Mouse (Mus musculus) MEL (cell line): ENCODE data around the gene Pigr. TPM values are rescaled to one million over a fixed set of nuclear protein-coding genes. Genes with fewer than 3 reads are reported as not detected.

ENCODE experiments used
- DNase-seq: peaks from one replicate; pipeline ENCODE4 v3.0.0; 2011; ENCODE audit warnings: low read depth, low spot score
- H3K27ac ChIP-seq: 2 replicates; pipeline ENCODE4 v1.5.1; 2012; ENCODE audit warnings: low read depth, mild to moderate bottlenecking, control low read depth, low read length, moderate library complexity; ENCODE audit not compliant: control insufficient read depth
- H3K27me3 ChIP-seq, 2 experiments: fragments of 150-350 bp in 1 of 2; sonication (generic) in 1 of 2; 2 replicates each; pipeline ENCODE4 v1.6.1; 2012; ENCODE audit warnings: low read length in 2 of 2, mild to moderate bottlenecking in 2 of 2, improper control_type of control experiment in 1 of 2, moderate library complexity in 1 of 2; ENCODE audit not compliant: insufficient read depth in 2 of 2, control insufficient read depth in 1 of 2
- H3K36me3 ChIP-seq, 2 experiments: 2 replicates each; pipeline ENCODE4 v1.6.1; 2012 to 2014; ENCODE audit warnings: low read length in 2 of 2, improper control_type of control experiment in 1 of 2, inconsistent platforms in 1 of 2, mild to moderate bottlenecking in 1 of 2; ENCODE audit not compliant: insufficient read depth in 2 of 2, control insufficient read depth in 1 of 2
- H3K4me1 ChIP-seq, 2 experiments: fragments of 150-350 bp in 1 of 2; sonication (generic) in 1 of 2; 2 replicates each; pipeline ENCODE4 v1.6.1; 2012; ENCODE audit warnings: low read length in 2 of 2, improper control_type of control experiment in 1 of 2, mild to moderate bottlenecking in 1 of 2; ENCODE audit not compliant: insufficient read depth in 2 of 2, control insufficient read depth in 1 of 2
- H3K4me3 ChIP-seq, 2 experiments: fragments of 150-350 bp in 1 of 2; sonication (generic) in 1 of 2; 2 replicates each; pipeline ENCODE4 v1.5.1; 2012; ENCODE audit warnings: low read depth in 2 of 2, low read length in 2 of 2, mild to moderate bottlenecking in 2 of 2, moderate library complexity in 2 of 2, control low read depth in 1 of 2, improper control_type of control experiment in 1 of 2; ENCODE audit not compliant: control insufficient read depth in 1 of 2, insufficient read depth in 1 of 2
- H3K79me2 ChIP-seq: 2 replicates; pipeline ENCODE4 v1.6.1; 2012; ENCODE audit warnings: mild to moderate bottlenecking, low read length, moderate library complexity; ENCODE audit not compliant: control insufficient read depth, poor library complexity, insufficient read depth
- H3K9ac ChIP-seq: 2 replicates; pipeline ENCODE4 v1.6.1; 2012; ENCODE audit warnings: low read depth, mild to moderate bottlenecking, control low read depth, low read length, moderate library complexity; ENCODE audit not compliant: control insufficient read depth, poor library complexity, severe bottlenecking
- H3K9me3 ChIP-seq: fragments of 150-350 bp; sonication (generic); replicated peaks from 2 replicates; pipeline ENCODE4 v1.6.1; 2012; ENCODE audit warnings: mild to moderate bottlenecking, low read length, improper control_type of control experiment, moderate library complexity; ENCODE audit not compliant: insufficient read depth
- BHLHE40 ChIP-seq: IDR thresholded peaks from 2 replicates; pipeline ENCODE4 v1.6.1; 2012; ENCODE audit warnings: low read depth, mild to moderate bottlenecking, inconsistent platforms, low read length, improper control_type of control experiment, borderline replicate concordance
- CHD2 ChIP-seq: IDR thresholded peaks from 2 replicates; pipeline ENCODE4 v1.6.1; 2011; ENCODE audit warnings: low read length, improper control_type of control experiment
- CTCF ChIP-seq, 3 experiments: IDR thresholded peaks in 2 of 3; conservative IDR thresholded peaks in 1 of 3; 2 replicates each; pipeline ENCODE4 v1.5.1; 2011 to 2012; ENCODE audit warnings: low read length in 3 of 3, low read depth in 2 of 3, mild to moderate bottlenecking in 2 of 3, improper control_type of control experiment in 1 of 3, inconsistent platforms in 1 of 3, mixed read lengths in 1 of 3, moderate library complexity in 1 of 3; ENCODE audit not compliant: control insufficient read depth in 1 of 3, insufficient read depth in 1 of 3, poor library complexity in 1 of 3, severe bottlenecking in 1 of 3
- ELF1 ChIP-seq: IDR thresholded peaks from 2 replicates; pipeline ENCODE4 v1.6.1; 2014; ENCODE audit warnings: low read depth, mild to moderate bottlenecking, inconsistent platforms, low read length, improper control_type of control experiment, moderate library complexity
- EP300 ChIP-seq, 2 experiments: IDR thresholded peaks; 2 replicates each; pipeline ENCODE4 v1.6.1; 2011; ENCODE audit warnings: improper control_type of control experiment in 2 of 2, low read length in 2 of 2, low read depth in 1 of 2, mild to moderate bottlenecking in 1 of 2
- ETS1 ChIP-seq: IDR thresholded peaks from 2 replicates; pipeline ENCODE4 v1.6.1; 2012; ENCODE audit warnings: low read depth, mild to moderate bottlenecking, inconsistent platforms, low read length, improper control_type of control experiment, moderate library complexity
- GABPA ChIP-seq: IDR thresholded peaks from 2 replicates; pipeline ENCODE4 v1.6.1; 2012; ENCODE audit warnings: low read depth, mild to moderate bottlenecking, inconsistent platforms, low read length, improper control_type of control experiment, moderate library complexity
- GATA1 ChIP-seq: IDR thresholded peaks from 2 replicates; pipeline ENCODE4 v1.6.1; 2011; ENCODE audit warnings: low read depth, low read length, improper control_type of control experiment
- MEF2A ChIP-seq: IDR thresholded peaks from 2 replicates; pipeline ENCODE4 v1.6.1; 2014; ENCODE audit warnings: low read depth, mild to moderate bottlenecking, inconsistent platforms, low read length, improper control_type of control experiment; ENCODE audit not compliant: poor library complexity, insufficient replicate concordance, severe bottlenecking; ENCODE audit errors: extremely low read depth
- MXI1 ChIP-seq: IDR thresholded peaks from 2 replicates; pipeline ENCODE4 v1.6.1; 2011; ENCODE audit warnings: mild to moderate bottlenecking, low read depth, low read length, improper control_type of control experiment
- NRF1 ChIP-seq: IDR thresholded peaks from 2 replicates; pipeline ENCODE4 v1.6.1; 2014; ENCODE audit warnings: low read depth, mild to moderate bottlenecking, inconsistent platforms, low read length, improper control_type of control experiment, moderate library complexity; ENCODE audit not compliant: poor library complexity, insufficient read depth, severe bottlenecking
- POLR2A ChIP-seq, 2 experiments: IDR thresholded peaks; 2 replicates each; pipeline ENCODE4 v1.6.1; 2011 to 2012; ENCODE audit warnings: low read length in 2 of 2, mild to moderate bottlenecking in 2 of 2, control low read depth in 1 of 2, improper control_type of control experiment in 1 of 2, low read depth in 1 of 2, moderate library complexity in 1 of 2; ENCODE audit not compliant: control insufficient read depth in 1 of 2, insufficient read depth in 1 of 2, poor library complexity in 1 of 2
- POLR2AphosphoS2 ChIP-seq: IDR thresholded peaks from 2 replicates; pipeline ENCODE4 v1.6.1; 2011; ENCODE audit warnings: low read length, improper control_type of control experiment
- POLR2AphosphoS5 ChIP-seq: IDR thresholded peaks from 2 replicates; pipeline ENCODE4 v1.6.1; 2012; ENCODE audit warnings: low read depth, borderline replicate concordance, mild to moderate bottlenecking, inconsistent platforms, low read length, moderate library complexity, mixed read lengths
- RAD21 ChIP-seq: IDR thresholded peaks from 2 replicates; pipeline ENCODE4 v1.6.1; 2011; ENCODE audit warnings: mild to moderate bottlenecking, low read depth, low read length, improper control_type of control experiment
- SIN3A ChIP-seq: IDR thresholded peaks from 2 replicates; pipeline ENCODE4 v1.6.1; 2012; ENCODE audit warnings: low read length, improper control_type of control experiment, inconsistent platforms
- SMC3 ChIP-seq: IDR thresholded peaks from 2 replicates; pipeline ENCODE4 v1.6.1; 2011; ENCODE audit warnings: low read depth, low read length, improper control_type of control experiment
- TCF12 ChIP-seq: IDR thresholded peaks from 2 replicates; pipeline ENCODE4 v1.6.1; 2014; ENCODE audit warnings: low read depth, mild to moderate bottlenecking, inconsistent platforms, low read length, improper control_type of control experiment, moderate library complexity
- UBTF ChIP-seq: IDR thresholded peaks from 2 replicates; pipeline ENCODE4 v1.6.1; 2012; ENCODE audit warnings: low read depth, mild to moderate bottlenecking, inconsistent platforms, low read length, improper control_type of control experiment, moderate library complexity, borderline replicate concordance; ENCODE audit not compliant: insufficient read depth
- USF1 ChIP-seq: IDR thresholded peaks from 2 replicates; pipeline ENCODE4 v1.6.1; 2014; ENCODE audit warnings: low read depth, mild to moderate bottlenecking, inconsistent platforms, low read length, improper control_type of control experiment, moderate library complexity
- USF2 ChIP-seq, 2 experiments: IDR thresholded peaks; 2 replicates each; pipeline ENCODE4 v1.6.1; 2011 to 2012; ENCODE audit warnings: improper control_type of control experiment in 2 of 2, low read length in 2 of 2, borderline replicate concordance in 1 of 2, inconsistent platforms in 1 of 2, low read depth in 1 of 2, mild to moderate bottlenecking in 1 of 2; ENCODE audit not compliant: insufficient read depth in 1 of 2
- ZC3H11A ChIP-seq: IDR thresholded peaks from 2 replicates; pipeline ENCODE4 v1.6.1; 2012; ENCODE audit warnings: low read depth, mild to moderate bottlenecking, inconsistent platforms, low read length, improper control_type of control experiment
- ZNF384 ChIP-seq: IDR thresholded peaks from 2 replicates; pipeline ENCODE4 v1.6.1; 2012; ENCODE audit warnings: low read depth, mild to moderate bottlenecking, inconsistent platforms, low read length, improper control_type of control experiment
- polyA plus RNA-seq, 2 experiments: library from polyadenylated mRNA; stranded (reverse) in 1 of 2; unstranded in 1 of 2; fragments of >175 nt in 1 of 2; fragments of >200 nt in 1 of 2; gene quantifications; 2 replicates each; pipeline versions ENCODE4 v1.2.1 to v1.2.4; 2012; ENCODE audit warnings: low replicate concordance in 2 of 2, low read depth in 1 of 2; ENCODE audit not compliant: insufficient read length in 2 of 2, insufficient read depth in 1 of 2, missing spikeins in 1 of 2
- total RNA-seq: library from RNA; depleted of rRNA; stranded (reverse); fragments of 300-350 nt; gene quantifications from 2 replicates; pipeline ENCODE4 v1.2.3, GENCODE M21; 2012

Pigr gene
- total and polyA plus RNA-seq, 3 experiments: not detected

- no peak overlapping the region for H3K27ac ChIP-seq
- H3K9ac ChIP-seq: no peak overlapping the region
- H3K27me3 ChIP-seq: peaks cover 0 to 2% of the 10 kb centered on the region in 2 experiments; a peak in 2 of 4 replicates
- no peak for DNase-seq
- H3K36me3 ChIP-seq: peaks cover 0 to 7% of the 10 kb centered on the region in 2 experiments; a peak in 2 of 4 replicates
- H3K9me3 ChIP-seq: no peaks in the 10 kb centered on the region
- peaks cover 3 to 10% of the 10 kb centered on the region in 2 experiments; a peak in 3 of 4 replicates for H3K4me1 ChIP-seq
- no peak overlapping the region for H3K4me3 ChIP-seq
- H3K79me2 ChIP-seq: no peaks in the 10 kb centered on the region
- TF ChIP-seq TCF12 (no peak), POLR2AphosphoS2 (no peak), NRF1 (no peak), GABPA (no peak), ZC3H11A (no peak), EP300 (IDR thresholded peaks at IDR 0.05; ENCODE audit: low read depth in 1 of 2, low read length in 2 of 2) (no peak), USF1 (no peak), MEF2A (no peak), SIN3A (no peak), CHD2 (no peak), ELF1 (no peak), POLR2A (IDR thresholded peaks at IDR 0.05; ENCODE audit: control insufficient read depth in 1 of 2, insufficient read depth in 1 of 2, low read depth in 1 of 2, low read length in 2 of 2, poor library complexity in 1 of 2) (no peak), USF2 (IDR thresholded peaks at IDR 0.05; ENCODE audit: borderline replicate concordance in 1 of 2, insufficient read depth in 1 of 2, low read depth in 1 of 2, low read length in 2 of 2) (no peak), UBTF (no peak), BHLHE40 (no peak), ETS1 (no peak), POLR2AphosphoS5 (no peak), MXI1 (no peak)
Measured at GRCm38 (mm10) chr1:130835161-130835936, 8.9 kb downstream of the Pigr start.

GRCm38 (mm10) chr1:130838288-130838687 lies 11.8 kb downstream of the Pigr start:
- DNase-seq: peak; percentile 67
- no peak overlapping the region for H3K4me3 ChIP-seq

More at GRCm38 (mm10) chr1:130838288-130838687, 11.8 kb downstream of the Pigr start:
- H3K27ac ChIP-seq: no peak overlapping the region
- H3K27me3 ChIP-seq: peaks cover 0 to 7% of the 10 kb centered on the region in 2 experiments; a peak in 2 of 4 replicates
- no peak overlapping the region for H3K9ac ChIP-seq
- H3K4me1 ChIP-seq: no peaks in the 10 kb centered on the region
- TF ChIP-seq CTCF (IDR thresholded peaks at IDR 0.05 in 2 of 3, conservative IDR thresholded peaks at IDR 0.05 in 1 of 3; ENCODE audit: control insufficient read depth in 1 of 3, insufficient read depth in 1 of 3, low read depth in 2 of 3, low read length in 3 of 3, poor library complexity in 1 of 3, severe bottlenecking in 1 of 3) (peak in 2 of 3 experiments; percentile 42 to 59; a peak in 3 of 6 replicates), SMC3 (peak; percentile 53), MEF2A (no peak), RAD21 (peak; percentile 35), GATA1 (peak; percentile 71), ZNF384 (peak; percentile 52; the same call in 1 of the 2 replicates)
- no peaks in the 10 kb centered on the region for H3K36me3 ChIP-seq
- no peaks in the 10 kb centered on the region for H3K9me3 ChIP-seq
- H3K79me2 ChIP-seq: no peaks in the 10 kb centered on the region
